Mouse (Mus musculus) MEL-GATA-1-ER (cell line): ENCODE measurements at regions not wholly inside any gene's neighbourhood (a gene's known extent, or its start where the extent isn't known, plus 50 kb on each side); places are given as distances from the start of the nearest gene placed in this dataset.

Experiments
- DNase-seq: peaks from one replicate; pipeline ENCODE4 v3.0.0-alpha.2; 2012; ENCODE audit warnings: low read depth; ENCODE audit errors: extremely low read depth

- DNase-seq = no peak
Measured at GRCm38 (mm10) chr1:163560276-163560943, 156.9 kb upstream of the Gorab start.

- DNase-seq = no peak
Measured at GRCm38 (mm10) chr1:163557875-163558274, 154.4 kb upstream of the Gorab start.

GRCm38 (mm10) chr1:163555185-163555584, 151.7 kb upstream of the Gorab start:
- no peak for DNase-seq

GRCm38 (mm10) chr1:163538776-163539492, 135.5 kb upstream of the Gorab start:
- DNase-seq = no peak

GRCm38 (mm10) chr1:163530563-163530962, 127.1 kb upstream of the Gorab start:
- DNase-seq = no peak

- no peak for DNase-seq
Measured at GRCm38 (mm10) chr1:163517966-163518365, 114.5 kb upstream of the Gorab start.

- no peak for DNase-seq
Measured at GRCm38 (mm10) chr1:163512847-163513246, 109.4 kb upstream of the Gorab start.

GRCm38 (mm10) chr1:163512008-163512407, 108.5 kb upstream of the Gorab start:
- no peak for DNase-seq

- DNase-seq = no peak
Measured at GRCm38 (mm10) chr1:163505035-163505434, 101.6 kb upstream of the Gorab start.

GRCm38 (mm10) chr1:163502557-163502956, 99.1 kb upstream of the Gorab start:
- peak; percentile 8 for DNase-seq

- DNase-seq = no peak
Measured at GRCm38 (mm10) chr1:163498398-163498958, 95.0 kb upstream of the Gorab start.

GRCm38 (mm10) chr1:163496416-163496815, 92.9 kb upstream of the Gorab start:
- DNase-seq = no peak

- no peak for DNase-seq
Measured at GRCm38 (mm10) chr1:163488532-163488931, 85.1 kb upstream of the Gorab start.

- DNase-seq = no peak
Measured at GRCm38 (mm10) chr1:163488109-163488508, 84.6 kb upstream of the Gorab start.

GRCm38 (mm10) chr1:163483098-163483497, 79.6 kb upstream of the Gorab start:
- no peak for DNase-seq

GRCm38 (mm10) chr1:163477478-163478167, 74.2 kb upstream of the Gorab start:
- DNase-seq = no peak

GRCm38 (mm10) chr1:163461194-163461593, 57.7 kb upstream of the Gorab start:
- no peak for DNase-seq

- no peak for DNase-seq
Measured at GRCm38 (mm10) chr1:163456366-163456765, 52.9 kb upstream of the Gorab start.
